20 mouse cellular contexts compared by ENCODE assay signal in genomic region chr16:90958301-90959085, GRCm38 (mm10). TPM values are rescaled to one million over a fixed set of nuclear protein-coding genes. Genes with fewer than 3 reads are reported as not detected.
DNase-seq lines count a peak whose midpoint lies in the region; TF ChIP-seq lines count a peak whose summit lies in the region.
"Had no signal": no experiment of that assay in that cellular context is flagged by ENCODE, and none has a peak within 500 bp of the region (broad histone marks: within the 10 kb centered on the region; RNA-seq: fewer than 3 reads in every experiment).

No protein-coding gene starts in this region.

- no peaks in the 10 kb centered on the region for H3K27me3 ChIP-seq in cerebellum, adult 2 months (ENCODE audit: control insufficient read depth, insufficient read depth, low read length)
- H3K27me3 ChIP-seq: CH12.LX; embryonic facial prominence, embryonic 12.5 days; forebrain, embryonic 13.5 days; megakaryocyte, embryonic 14.5 days; midbrain, embryonic 15.5 days had no signal

- no peak for TF ChIP-seq POLR2A in cerebellum, adult 2 months (IDR thresholded peaks at IDR 0.05; ENCODE audit: borderline replicate concordance, insufficient read depth, low read length)

- peak overlapping the region; percentile 84 for H3K27ac ChIP-seq in layer of hippocampus, adult 2 months
- no peak overlapping the region for H3K27ac ChIP-seq in cerebellum, adult 2 months (ENCODE audit: insufficient read depth, low read length)
- H3K27ac ChIP-seq: embryonic facial prominence, embryonic 12.5 days; forebrain, embryonic 13.5 days; kidney, postnatal 0 days; midbrain, embryonic 15.5 days had no signal

- no peaks in the 10 kb centered on the region for H3K4me1 ChIP-seq in cerebellum, adult 2 months (ENCODE audit: control insufficient read depth, insufficient read depth, low read length)
- H3K4me1 ChIP-seq: embryonic facial prominence, embryonic 12.5 days; forebrain, embryonic 13.5 days; megakaryocyte, embryonic 14.5 days; midbrain, embryonic 15.5 days had no signal

- H3K4me3 ChIP-seq in layer of hippocampus, adult 2 months, result no peak overlapping the region
- H3K4me3 ChIP-seq in cerebellum, adult 2 months (replicated peaks; ENCODE audit: insufficient read depth, low read depth, low read length), result no peak overlapping the region
- H3K4me3 ChIP-seq: embryonic facial prominence, embryonic 12.5 days; erythroblast, embryonic 14.5 days; forebrain, embryonic 13.5 days; megakaryocyte, embryonic 14.5 days; midbrain, embryonic 15.5 days; myocyte had no signal

- DNase-seq in layer of hippocampus, adult 11-12 months (ENCODE audit: low spot score), result peak; percentile 61
- DNase-seq in layer of hippocampus, postnatal 25 days (ENCODE audit: extremely low spot score in 1 of 2, low spot score in 1 of 2), result no peak
- peak; percentile 86 for DNase-seq in brain, adult 2 months (ENCODE audit: low read depth, low spot score)
- DNase-seq in layer of hippocampus, adult 2 months (ENCODE audit: low spot score in 2 of 2), result peak; percentile 35 to 83
- peak; percentile 35 to 70 for DNase-seq in left cerebral cortex, postnatal 14 days (ENCODE audit: low spot score in 2 of 2)
- DNase-seq in kidney, postnatal 36 days, result no peak
- no peak for DNase-seq in cerebellum, adult 2 months
- DNase-seq: cerebellum, adult 8-10 months; heart, postnatal 10 days; kidney, adult 11 months; liver; lung, postnatal 14 days had no signal

- peak; percentile 24 for TF ChIP-seq CTCF in layer of hippocampus, adult 2 months (conservative IDR thresholded peaks at IDR 0.05)
- no peak for TF ChIP-seq CTCF in cerebellum, adult 2 months (IDR thresholded peaks at IDR 0.05; ENCODE audit: borderline replicate concordance, insufficient read depth, low read depth, low read length)

- intact Hi-C loops in left cerebral cortex, postnatal 14 days (cut with DNase I), result no loop called here

- 78% methylated on average over 5 of the region's 5 CpGs for WGBS in cerebellum, adult 2 months

RNA-seq across cellular contexts. Expression of gene Cfap298, which starts 23.6 kb away (rescaled TPM):
- 10 to 100 TPM; 43.6 to 44.2 TPM for total RNA-seq in layer of hippocampus, postnatal 25 days (2021)
- total RNA-seq in layer of hippocampus, adult 2 months (2021), result 10 to 100 TPM; 34.0 to 43.7 TPM
- total RNA-seq in left cerebral cortex, postnatal 14 days (2021), result 10 to 100 TPM; 34.2 to 38.7 TPM
- polyA plus RNA-seq in cerebellum, adult 2 months (2012; rRNA removed), result 27.7 and 32.7 TPM in 2 replicates

RNA-seq across cellular contexts. Expression of gene Synj1, which starts 52.6 kb away (rescaled TPM):
- total RNA-seq in layer of hippocampus, postnatal 25 days (2021), result 100 to 1,000 TPM; 388 to 393 TPM
- total RNA-seq in layer of hippocampus, adult 2 months (2021), result 100 to 1,000 TPM; 424 to 431 TPM
- 100 to 1,000 TPM; 270 to 273 TPM for total RNA-seq in left cerebral cortex, postnatal 14 days (2021)
- polyA plus RNA-seq in cerebellum, adult 2 months (2012; rRNA removed), result 151 and 159 TPM in 2 replicates

Comparison
In these comparisons a context has a peak if more than half of its experiments do, and no peak if none do; other contexts are left out.
1. DNase-seq: peak in layer of hippocampus, adult 11-12 months (single experiment), brain, adult 2 months (single experiment), layer of hippocampus, adult 2 months (2 of 2) and left cerebral cortex, postnatal 14 days (2 of 2); none in layer of hippocampus, postnatal 25 days (0 of 2), kidney, postnatal 36 days (0 of 2) and cerebellum, adult 2 months (0 of 2).